Mouse (Mus musculus): ENCODE measurements around the gene Ncbp2. TPM values are rescaled to one million over a fixed set of nuclear protein-coding genes. Genes with fewer than 3 reads are reported as not detected.
"Not testable (repeated sequence)": the region's sequence is repeated elsewhere in the genome, so short reads cannot be mapped to it uniquely, and the experiment has no call there.

Gene Ncbp2
- total RNA-seq, 2 experiments from 2014 or later: 49.5 to 52.3 TPM

- no peak overlapping the region; the same call in 1 of the 2 replicates for H3K4me3 ChIP-seq
- peak; percentile 91 for TF ChIP-seq CTCF (conservative IDR thresholded peaks at IDR 0.05)
- H3K27ac ChIP-seq: peak overlapping the region; percentile 69
- peak; percentile 79 to 85 for DNase-seq (ENCODE audit: low spot score in 2 of 2)
Measured at GRCm38 (mm10) chr16:31943980-31944379, 4.3 kb upstream of the Ncbp2 start.

GRCm38 (mm10) chr16:31944698-31945255 is 3.5 kb upstream of the Ncbp2 start:
- no peak for TF ChIP-seq CTCF (conservative IDR thresholded peaks at IDR 0.05)
- Histone ChIP-seq H3K27ac (peak overlapping the region; percentile 69; the same call in 1 of the 2 replicates), H3K4me3 (no peak overlapping the region)
- no peak for DNase-seq (ENCODE audit: low spot score in 2 of 2)

GRCm38 (mm10) chr16:31945372-31945771 is 2.9 kb upstream of the Ncbp2 start:
- no peak for DNase-seq (ENCODE audit: low spot score in 2 of 2)
- TF ChIP-seq CTCF (conservative IDR thresholded peaks at IDR 0.05): no peak
- Histone ChIP-seq H3K4me3 (no peak overlapping the region; the same call in 1 of the 2 replicates), H3K27ac (peak overlapping the region; percentile 69; the same call in 1 of the 2 replicates)

GRCm38 (mm10) chr16:31945986-31946385 is 2.3 kb upstream of the Ncbp2 start:
- DNase-seq (ENCODE audit: low spot score in 2 of 2); H3K27ac ChIP-seq: not testable (repeated sequence)
- H3K4me3 ChIP-seq: peak overlapping the region; percentile 95

- TF ChIP-seq CTCF (conservative IDR thresholded peaks at IDR 0.05): no peak
- H3K27ac ChIP-seq: peak overlapping the region; percentile 95
- H3K4me3 ChIP-seq: peak overlapping the region; percentile 95
- DNase-seq (ENCODE audit: low spot score in 2 of 2): no peak
Measured at GRCm38 (mm10) chr16:31947333-31947732, 980 bp upstream of the Ncbp2 start.

- H3K27ac ChIP-seq: peak overlapping the region; percentile 95
- no peak for DNase-seq (ENCODE audit: low spot score in 2 of 2)
- peak overlapping the region; percentile 95 for H3K4me3 ChIP-seq
- TF ChIP-seq CTCF (conservative IDR thresholded peaks at IDR 0.05): no peak
Measured at GRCm38 (mm10) chr16:31947901-31948316, 404 bp upstream of the Ncbp2 start.

GRCm38 (mm10) chr16:31963224-31963623 is 14.9 kb downstream of the Ncbp2 start:
- no peak overlapping the region for H3K4me3 ChIP-seq
- no peak for TF ChIP-seq CTCF (conservative IDR thresholded peaks at IDR 0.05)
- H3K27ac ChIP-seq: peak overlapping the region; percentile 8; the same call in 1 of the 2 replicates
- DNase-seq (ENCODE audit: low spot score in 2 of 2): peak in 1 of 2 experiments; percentile 49

- TF ChIP-seq CTCF (conservative IDR thresholded peaks at IDR 0.05): no peak
- H3K4me3 ChIP-seq: no peak overlapping the region
Measured at GRCm38 (mm10) chr16:31975258-31975657, 26.9 kb downstream of the Ncbp2 start.

GRCm38 (mm10) chr16:31979501-31979900 is 31.2 kb downstream of the Ncbp2 start:
- Histone ChIP-seq H3K4me3 (no peak overlapping the region), H3K27ac (no peak overlapping the region)
- no peak for DNase-seq (ENCODE audit: low spot score in 2 of 2)
- TF ChIP-seq CTCF (conservative IDR thresholded peaks at IDR 0.05): no peak

More at GRCm38 (mm10) chr16:31975258-31975657, 26.9 kb downstream of the Ncbp2 start:
- no peak for DNase-seq (ENCODE audit: low spot score in 2 of 2)
- no peak overlapping the region for H3K27ac ChIP-seq

GRCm38 (mm10) chr16:31980946-31981345 is 32.6 kb downstream of the Ncbp2 start:
- no peak for TF ChIP-seq CTCF (conservative IDR thresholded peaks at IDR 0.05)
- Histone ChIP-seq H3K27ac (no peak overlapping the region), H3K4me3 (no peak overlapping the region)
- DNase-seq (ENCODE audit: low spot score in 2 of 2): no peak

GRCm38 (mm10) chr16:31992039-31992438 is 43.7 kb downstream of the Ncbp2 start:
- Histone ChIP-seq H3K27ac (no peak overlapping the region), H3K4me3 (no peak overlapping the region)
- DNase-seq (ENCODE audit: low spot score in 2 of 2): no peak
- TF ChIP-seq CTCF (conservative IDR thresholded peaks at IDR 0.05): peak; percentile 52

GRCm38 (mm10) chr16:31993195-31993594 is 44.9 kb downstream of the Ncbp2 start:
- no peak overlapping the region for H3K27ac ChIP-seq
- DNase-seq (ENCODE audit: low spot score in 2 of 2): no peak
- no peak for TF ChIP-seq CTCF (conservative IDR thresholded peaks at IDR 0.05)
- H3K4me3 ChIP-seq: no peak overlapping the region

- H3K27ac ChIP-seq: no peak overlapping the region
- H3K4me3 ChIP-seq: no peak overlapping the region
- no peak for DNase-seq (ENCODE audit: low spot score in 2 of 2)
- no peak for TF ChIP-seq CTCF (conservative IDR thresholded peaks at IDR 0.05)
Measured at GRCm38 (mm10) chr16:31993946-31994345, 45.6 kb downstream of the Ncbp2 start.

GRCm38 (mm10) chr16:31996371-31996770 is 48.1 kb downstream of the Ncbp2 start:
- H3K4me3 ChIP-seq: no peak overlapping the region
- no peak for DNase-seq (ENCODE audit: low spot score in 2 of 2)
- no peak overlapping the region for H3K27ac ChIP-seq
- TF ChIP-seq CTCF (conservative IDR thresholded peaks at IDR 0.05): no peak

All from layer of hippocampus, adult 2 months (tissue).